Mouse (Mus musculus): ENCODE data around the gene Osbpl7. TPM values are rescaled to one million over a fixed set of nuclear protein-coding genes. Genes with fewer than 3 reads are reported as not detected.

Osbpl7 gene
- total RNA-seq, 2 experiments from 2014 or later: 11.3 to 12.8 TPM

DNA sequence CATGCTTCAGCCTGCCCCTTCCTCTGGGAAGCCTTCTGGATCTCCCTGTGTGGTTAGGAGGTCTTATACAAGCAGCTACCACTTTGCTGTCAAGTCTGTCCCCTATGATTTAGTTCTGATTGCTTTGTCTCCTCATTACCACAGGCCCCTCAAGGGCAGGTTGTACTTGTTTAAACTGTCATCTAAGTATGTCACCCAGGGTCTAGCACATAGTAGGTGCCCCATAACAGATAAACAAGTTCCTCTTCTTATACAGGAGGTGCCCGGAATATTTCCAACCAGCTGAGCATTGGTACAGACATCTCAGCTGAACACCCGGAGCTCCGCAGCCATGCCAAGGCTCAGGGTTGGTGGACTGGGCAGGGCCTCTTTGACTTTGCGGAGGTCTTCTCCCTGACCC is 17.9 kb upstream of the Osbpl7 start:
- no peak for DNase-seq (ENCODE audit: extremely low spot score in 1 of 2, low spot score in 2 of 2)
- intact Hi-C loops (cut with DNase I): no loop called here

DNA sequence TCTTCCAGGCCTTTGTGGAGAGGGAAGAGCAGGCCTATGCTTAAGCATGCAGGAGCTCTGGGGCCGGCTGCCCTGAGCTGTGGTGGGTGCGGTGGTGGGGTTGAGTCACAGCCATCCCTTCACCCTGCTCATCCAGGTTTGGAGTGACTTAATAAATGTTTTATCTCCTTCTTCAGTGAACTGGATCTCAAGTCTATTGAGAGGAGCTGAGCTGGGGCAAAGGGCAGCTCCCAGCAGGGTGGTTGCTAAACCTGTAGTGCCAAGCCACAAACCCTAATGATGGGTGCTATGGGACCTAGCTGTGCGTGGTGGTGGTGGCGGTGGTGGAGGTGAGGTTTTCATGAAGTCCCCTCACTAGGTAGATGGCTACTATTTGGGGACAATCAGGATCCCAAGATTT is 16.6 kb upstream of the Osbpl7 start:
- intact Hi-C loops (cut with DNase I): no loop called here
- DNase-seq (ENCODE audit: extremely low spot score in 1 of 2, low spot score in 2 of 2): no peak

- intact Hi-C loops (cut with DNase I): no loop called here
- DNase-seq (ENCODE audit: extremely low spot score in 1 of 2, low spot score in 2 of 2): no peak
Observed at GRCm38 (mm10) chr11:97036141-97036540, 14.3 kb upstream of the Osbpl7 start.

- no peak for DNase-seq (ENCODE audit: extremely low spot score in 1 of 2, low spot score in 2 of 2)
- intact Hi-C loops (cut with DNase I): no loop called here
Observed at GRCm38 (mm10) chr11:97038881-97039280, 11.5 kb upstream of the Osbpl7 start.

DNA sequence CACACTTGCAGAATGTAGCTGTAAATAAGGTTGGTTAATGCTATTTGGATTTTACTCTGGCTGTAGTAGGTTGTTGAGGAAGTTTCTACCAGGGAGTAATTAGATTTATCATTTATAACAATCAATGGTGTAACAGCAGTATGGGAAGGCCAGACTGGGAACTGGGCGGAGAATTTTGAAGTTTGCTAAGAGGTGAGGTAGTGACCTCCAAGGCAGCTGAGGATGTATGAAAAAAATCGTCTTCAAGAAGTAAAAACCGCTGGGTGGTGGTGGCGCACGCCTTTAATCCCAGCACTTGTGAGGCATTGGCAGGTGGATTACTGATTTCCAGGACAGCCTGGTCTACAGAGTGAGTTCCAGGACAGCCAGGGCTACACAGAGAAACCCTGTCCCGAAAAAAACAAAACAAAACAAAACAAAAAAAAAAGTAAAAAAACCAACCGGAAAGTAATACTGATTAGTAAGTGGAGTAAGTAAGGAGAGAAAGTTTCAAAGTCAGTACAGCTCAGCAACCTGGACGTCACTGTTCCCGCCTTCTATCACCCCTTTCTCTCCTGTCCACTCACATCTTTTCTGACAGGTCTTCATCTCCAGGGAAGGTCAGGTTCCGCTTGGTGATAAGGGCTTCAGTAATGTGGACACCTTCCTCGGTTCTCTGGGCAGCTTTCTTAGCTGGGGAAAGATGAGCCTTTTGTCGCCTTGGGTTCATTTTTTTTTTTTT is 10.0 kb upstream of the Osbpl7 start:
- DNase-seq (ENCODE audit: extremely low spot score in 1 of 2, low spot score in 2 of 2): no peak
- intact Hi-C loops (cut with DNase I): no loop called here

- DNase-seq (ENCODE audit: extremely low spot score in 1 of 2, low spot score in 2 of 2): peak; percentile 78 to 93
- intact Hi-C loops (cut with DNase I): no loop called here
Observed at GRCm38 (mm10) chr11:97041022-97041899, 9.2 kb upstream of the Osbpl7 start, which contains the start of the genes Lrrc46 and Mrpl10. Gene Lrrc46, minus strand, starts transcription at chr11:97041407. Gene Mrpl10, plus strand, starts transcription at chr11:97041560.

- intact Hi-C loops (cut with DNase I): no loop called here
- no peak for DNase-seq (ENCODE audit: extremely low spot score in 1 of 2, low spot score in 2 of 2)
Observed at GRCm38 (mm10) chr11:97044902-97045301, 5.5 kb upstream of the Osbpl7 start.

GRCm38 (mm10) chr11:97045861-97046260 is 4.6 kb upstream of the Osbpl7 start:
- intact Hi-C loops (cut with DNase I): no loop called here
- no peak for DNase-seq (ENCODE audit: extremely low spot score in 1 of 2, low spot score in 2 of 2)

GRCm38 (mm10) chr11:97048090-97048650 is 2.3 kb upstream of the Osbpl7 start:
- DNase-seq (ENCODE audit: extremely low spot score in 1 of 2, low spot score in 2 of 2): no peak
- intact Hi-C loops (cut with DNase I): no loop called here

DNA sequence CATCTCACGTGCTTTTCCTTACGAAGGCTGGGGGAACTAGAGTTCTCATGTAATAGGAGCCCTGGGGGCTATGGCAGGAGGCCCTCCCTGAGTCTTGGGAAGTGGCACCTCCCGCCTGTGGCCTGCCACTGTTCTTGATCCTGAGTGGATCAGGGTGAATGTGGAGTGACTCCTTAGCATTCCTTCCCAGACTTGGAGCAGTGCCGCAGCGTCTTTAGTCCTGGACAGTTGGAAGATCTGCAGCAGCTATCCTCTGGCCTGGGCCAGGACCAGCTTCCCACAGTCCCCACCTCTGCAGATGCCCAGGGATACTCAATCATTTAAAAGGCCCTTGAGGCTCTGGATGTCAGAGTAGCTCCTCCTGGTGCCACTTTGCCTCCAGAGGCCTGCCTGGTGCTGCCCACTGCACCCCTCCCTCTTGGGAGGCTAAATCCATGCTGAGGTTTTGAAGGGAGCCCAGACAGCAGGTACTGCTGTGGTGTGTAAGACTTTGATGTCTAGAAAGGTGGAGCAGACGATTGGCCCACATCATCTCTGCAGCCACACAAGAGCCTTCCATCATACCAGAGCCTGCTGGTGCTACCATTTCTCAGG is 839 bp upstream of the Osbpl7 start:
- intact Hi-C loops (cut with DNase I): no loop called here
- DNase-seq (ENCODE audit: extremely low spot score in 1 of 2, low spot score in 2 of 2): no peak

- intact Hi-C loops (cut with DNase I): no loop called here
- no peak for DNase-seq (ENCODE audit: extremely low spot score in 1 of 2, low spot score in 2 of 2)
Observed at GRCm38 (mm10) chr11:97050944-97051586, 637 bp downstream of the Osbpl7 start.

DNA sequence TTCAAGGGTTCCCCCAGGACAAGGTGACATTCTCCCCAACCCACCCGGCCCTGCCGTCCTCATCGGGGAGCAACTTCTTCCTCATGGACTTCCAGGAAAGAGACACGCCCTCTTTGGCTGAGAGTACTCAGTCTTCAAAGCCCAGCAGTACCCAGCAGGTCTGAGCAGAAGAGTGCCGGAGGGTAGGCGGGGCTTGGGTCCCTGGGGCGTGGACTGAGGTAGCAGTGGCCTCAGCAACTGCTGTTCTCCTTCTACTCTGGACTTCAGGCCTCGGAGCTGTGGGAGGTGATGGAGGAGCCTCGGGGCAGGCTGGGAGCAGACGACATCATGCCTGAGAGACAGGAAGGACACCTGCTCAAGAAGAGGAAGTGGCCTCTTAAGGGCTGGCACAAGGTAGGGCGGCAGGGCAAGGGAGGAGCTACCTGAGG is 1.8 kb downstream of the Osbpl7 start:
- intact Hi-C loops (cut with DNase I): no loop called here
- DNase-seq (ENCODE audit: extremely low spot score in 1 of 2, low spot score in 2 of 2): no peak

- DNase-seq (ENCODE audit: extremely low spot score in 1 of 2, low spot score in 2 of 2): no peak
- intact Hi-C loops (cut with DNase I): no loop called here
Observed at GRCm38 (mm10) chr11:97063274-97063920, 13.0 kb downstream of the Osbpl7 start.

GRCm38 (mm10) chr11:97063921-97064295 is 13.5 kb downstream of the Osbpl7 start:
- no peak for DNase-seq (ENCODE audit: extremely low spot score in 1 of 2, low spot score in 2 of 2)
- intact Hi-C loops (cut with DNase I): no loop called here

GRCm38 (mm10) chr11:97065538-97066295 is 15.3 kb downstream of the Osbpl7 start:
- intact Hi-C loops (cut with DNase I): no loop called here
- DNase-seq (ENCODE audit: extremely low spot score in 1 of 2, low spot score in 2 of 2): no peak

DNA sequence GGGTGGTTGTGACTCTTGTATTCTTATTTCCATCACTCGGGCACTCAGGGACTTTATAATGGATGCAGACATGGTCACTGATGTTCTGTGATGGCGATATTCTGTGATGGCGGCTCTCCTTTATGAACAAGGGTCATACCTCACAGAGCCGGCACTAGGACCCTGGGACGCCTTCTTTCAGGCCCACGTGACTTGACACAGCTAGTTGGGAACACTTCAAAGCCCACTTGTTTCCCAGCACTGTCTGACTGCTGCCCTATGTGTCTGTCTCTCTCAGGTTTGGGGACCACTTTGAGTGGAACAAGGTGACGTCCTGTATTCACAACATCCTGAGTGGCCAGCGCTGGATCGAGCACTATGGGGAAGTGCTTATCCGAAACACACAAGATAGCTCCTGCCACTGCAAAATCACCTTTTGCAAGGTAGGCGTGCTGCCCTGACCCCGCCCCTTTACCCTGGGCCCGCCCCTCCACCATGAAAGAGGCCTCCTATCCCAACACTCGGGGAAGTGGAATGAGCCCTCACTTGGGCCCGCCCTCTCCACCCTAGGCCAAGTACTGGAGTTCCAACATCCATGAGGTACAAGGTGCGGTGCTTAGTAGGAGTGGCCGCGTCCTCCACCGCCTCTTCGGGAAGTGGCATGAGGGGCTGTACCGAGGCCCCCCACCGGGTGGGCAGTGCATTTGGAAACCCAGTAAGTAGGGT is 16.4 kb downstream of the Osbpl7 start:
- DNase-seq (ENCODE audit: extremely low spot score in 1 of 2, low spot score in 2 of 2): no peak
- intact Hi-C loops (cut with DNase I): no loop called here

GRCm38 (mm10) chr11:97069333-97069732 is 18.9 kb downstream of the Osbpl7 start:
- DNase-seq (ENCODE audit: extremely low spot score in 1 of 2, low spot score in 2 of 2): no peak
- intact Hi-C loops (cut with DNase I): no loop called here
